Mouse (Mus musculus) G1E (cell line): Measurements from ENCODE around the gene Lgals7.
"Not testable (repeated sequence)": the region's sequence is repeated elsewhere in the genome, so short reads cannot be mapped to it uniquely, and the experiment has no call there.

Experiments
- CTCF ChIP-seq: IDR thresholded peaks from 2 replicates; pipeline ENCODE4 v1.5.1; 2012; ENCODE audit warnings: low read depth, low read length, inconsistent platforms, mixed read lengths
- GATA1 ChIP-seq: IDR thresholded peaks from 2 replicates; pipeline ENCODE4 v1.6.1; 2012; ENCODE audit warnings: borderline replicate concordance, low read length, inconsistent platforms, mixed read lengths

DNA sequence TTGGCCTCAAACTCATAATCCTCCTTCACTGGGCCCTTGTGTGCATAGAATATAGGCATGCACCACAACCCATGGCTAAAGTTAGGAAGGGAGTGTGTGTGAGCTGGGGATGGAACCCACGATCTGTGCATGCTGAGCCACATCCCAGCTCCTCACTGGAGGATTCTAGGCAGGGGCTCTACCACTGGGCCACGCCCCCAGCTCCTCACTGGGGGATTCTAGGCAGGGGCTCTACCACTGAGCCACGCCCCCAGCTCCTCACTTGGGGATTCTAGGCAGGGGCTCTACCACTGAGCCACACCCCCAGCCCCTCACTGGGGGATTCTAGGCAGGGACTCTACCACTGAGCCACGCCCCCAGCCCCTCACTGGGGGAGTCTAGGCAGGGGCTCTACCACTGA, 20.1 kb downstream of the Lgals7 start:
- TF ChIP-seq CTCF, GATA1: not testable (repeated sequence)
